Mouse (Mus musculus) adrenal gland, adult 18-20 months (tissue): ENCODE results near the gene Eif2a. TPM values are rescaled to one million over a fixed set of nuclear protein-coding genes. Genes with fewer than 3 reads are reported as not detected.

ENCODE experiments used
- DNase-seq, 2 experiments: peaks; one replicate each; pipeline ENCODE4 v3.0.0; 2021 to 2022; ENCODE audit warnings: low spot score in 2 of 2
- long read RNA-seq, 2 experiments: library from polyadenylated mRNA; stranded (forward); transcript quantifications; one replicate each; pipeline ENCODE4 v2.0.0; 2021
- total RNA-seq, 2 experiments: library from RNA; stranded (reverse); gene quantifications; 1 replicate in 1 of 2; 2 replicates in 1 of 2; pipeline ENCODE4 v1.2.3; 2021

The Eif2a gene
- 10 to 100 TPM; 42.2 to 50.8 TPM for total RNA-seq
- long read RNA-seq, experiment 1, transcript Eif2a-201 (14 exons, 2,299 nt): major isoform, 20 of 25 reads
- long read RNA-seq, experiment 1, partial matches to known transcripts: 3 of 25 reads
- long read RNA-seq, experiment 1, other reads (novel, unspliced or antisense): 0 of 25 reads
- long read RNA-seq, experiment 2, transcript Eif2a-201 (14 exons, 2,299 nt): major isoform, 34 of 48 reads
- long read RNA-seq, experiment 2, partial matches to known transcripts: 8 of 48 reads
- long read RNA-seq, experiment 2, other reads (novel, unspliced or antisense): 2 of 48 reads

- DNase-seq: peak; percentile 97 to 98
These were observed at the start of gene Eif2a, which contains the start of gene Serp1 for GRCm38 (mm10) chr3:58525652-58526407. Eif2a (plus strand) TSS chr3:58525821. Serp1 (minus strand) TSS chr3:58525892.

GRCm38 (mm10) chr3:58478755-58479455, 46.7 kb upstream of the Eif2a start:
- DNase-seq: no peak

GRCm38 (mm10) chr3:58485883-58486282, 39.7 kb upstream of the Eif2a start:
- no peak for DNase-seq

GRCm38 (mm10) chr3:58487121-58487520, 38.5 kb upstream of the Eif2a start:
- no peak for DNase-seq

GRCm38 (mm10) chr3:58487999-58488775, 37.4 kb upstream of the Eif2a start:
- no peak for DNase-seq

GRCm38 (mm10) chr3:58490787-58491186, 34.8 kb upstream of the Eif2a start:
- DNase-seq: no peak

- DNase-seq: no peak
These were observed 32.0 kb upstream of the Eif2a start for GRCm38 (mm10) chr3:58493621-58494020.

GRCm38 (mm10) chr3:58501961-58502360, 23.7 kb upstream of the Eif2a start:
- DNase-seq: no peak

GRCm38 (mm10) chr3:58503720-58504333, 21.8 kb upstream of the Eif2a start:
- no peak for DNase-seq

GRCm38 (mm10) chr3:58504676-58505075, 20.9 kb upstream of the Eif2a start:
- no peak for DNase-seq

GRCm38 (mm10) chr3:58508020-58508750, 17.4 kb upstream of the Eif2a start:
- no peak for DNase-seq

GRCm38 (mm10) chr3:58511581-58511980, 14.0 kb upstream of the Eif2a start:
- peak in 1 of 2 experiments; percentile 21 for DNase-seq

- DNase-seq: no peak
These were observed 12.9 kb upstream of the Eif2a start for GRCm38 (mm10) chr3:58512740-58513139.

GRCm38 (mm10) chr3:58513483-58513882, 12.1 kb upstream of the Eif2a start:
- no peak for DNase-seq

- DNase-seq: no peak
These were observed 9.5 kb upstream of the Eif2a start for GRCm38 (mm10) chr3:58515947-58516601.

- no peak for DNase-seq
These were observed 9.0 kb upstream of the Eif2a start for GRCm38 (mm10) chr3:58516602-58516976.

- no peak for DNase-seq
These were observed 8.4 kb upstream of the Eif2a start for GRCm38 (mm10) chr3:58517258-58517657.

GRCm38 (mm10) chr3:58517800-58518199, 7.8 kb upstream of the Eif2a start:
- DNase-seq: no peak

GRCm38 (mm10) chr3:58518962-58519361, 6.7 kb upstream of the Eif2a start:
- no peak for DNase-seq
